ENCODE assay signal across 8 mouse cellular contexts in genomic region chr4:137047840-137048549, GRCm38 (mm10). TPM values are rescaled to one million over a fixed set of nuclear protein-coding genes. Genes with fewer than 3 reads are reported as not detected.
DNase-seq lines count a peak whose midpoint lies in the region; ATAC-seq lines count a peak whose summit lies in the region.

No protein-coding gene starts in this region.

- peak overlapping the region; percentile 89 for H3K9ac ChIP-seq in heart, embryonic 16.5 days (ENCODE audit: low read length)
- peak overlapping the region; percentile 82 for H3K9ac ChIP-seq in forebrain, embryonic 13.5 days
- peak overlapping the region; percentile 80 for H3K9ac ChIP-seq in limb, embryonic 13.5 days
- H3K9ac ChIP-seq in neural tube, embryonic 12.5 days = peak overlapping the region; percentile 76

- ATAC-seq in heart, embryonic 16.5 days (replicated peaks; ENCODE audit: extremely low read depth, insufficient read depth, low FRiP score) = no peak
- peak; percentile 80 for ATAC-seq in forebrain, embryonic 13.5 days
- ATAC-seq in limb, embryonic 13.5 days (ENCODE audit: low FRiP score, low read depth) = peak; percentile 65
- ATAC-seq in neural tube, embryonic 12.5 days (ENCODE audit: low FRiP score, low read depth) = peak; percentile 88

- H3K4me2 ChIP-seq in heart, embryonic 16.5 days (ENCODE audit: low read depth, low read length) = peak overlapping the region; percentile 81
- H3K4me2 ChIP-seq in forebrain, embryonic 13.5 days = peak overlapping the region; percentile 79
- H3K4me2 ChIP-seq in limb, embryonic 13.5 days (replicated peaks) = peak overlapping the region; percentile 74
- peak overlapping the region; percentile 79 for H3K4me2 ChIP-seq in neural tube, embryonic 12.5 days (replicated peaks)

- intact Hi-C loops in left cerebral cortex, postnatal 25 days (cut with DNase I) = loop anchor here (5.0 kb wide), 1 partner anchor 51 kb away; no protein-coding TSS in a partner anchor

- H3K9me3 ChIP-seq in heart, embryonic 16.5 days (replicated peaks; ENCODE audit: control insufficient read depth, low read length) = peaks cover 8% of the 10 kb centered on the region
- no peaks in the 10 kb centered on the region; the same call in 1 of the 2 replicates for H3K9me3 ChIP-seq in forebrain, embryonic 13.5 days (replicated peaks)
- H3K9me3 ChIP-seq in limb, embryonic 13.5 days = peaks cover 12% of the 10 kb centered on the region
- 0 out of 2 replicates have a peak, but pooled peaks cover 6% of the 10 kb centered on the region for H3K9me3 ChIP-seq in neural tube, embryonic 12.5 days

- peaks cover 23% of the 10 kb centered on the region for H3K4me1 ChIP-seq in heart, embryonic 16.5 days (ENCODE audit: control insufficient read depth, insufficient read depth, low read length)
- peaks cover 25% of the 10 kb centered on the region for H3K4me1 ChIP-seq in forebrain, embryonic 13.5 days
- peaks cover 27% of the 10 kb centered on the region for H3K4me1 ChIP-seq in limb, embryonic 13.5 days
- H3K4me1 ChIP-seq in neural tube, embryonic 12.5 days = peaks cover 11% of the 10 kb centered on the region

- no peak for DNase-seq in heart, adult 18-20 months
- peak; percentile 31 for DNase-seq in NIH3T3 (ENCODE audit: low read depth)
- DNase-seq in gastrocnemius, adult 18-20 months (ENCODE audit: low spot score) = no peak
- no peak for DNase-seq in left cerebral cortex, postnatal 25 days (ENCODE audit: low spot score in 2 of 2)

- WGBS in heart, embryonic 16.5 days = under 1% methylated on average over 50 of the region's 52 CpGs
- under 1% methylated on average over 52 of the region's 52 CpGs for WGBS in forebrain, embryonic 13.5 days
- WGBS in limb, embryonic 13.5 days = under 1% methylated on average over 52 of the region's 52 CpGs
- whole genome bisulfite sequencing in neural tube, embryonic 12.5 days = under 1% methylated on average over 52 of the region's 52 CpGs

- peak overlapping the region; percentile 77 for H3K4me3 ChIP-seq in heart, embryonic 16.5 days (ENCODE audit: low read length)
- peak overlapping the region; percentile 78 for H3K4me3 ChIP-seq in forebrain, embryonic 13.5 days
- peak overlapping the region; percentile 81 for H3K4me3 ChIP-seq in limb, embryonic 13.5 days
- peak overlapping the region; percentile 64 for H3K4me3 ChIP-seq in neural tube, embryonic 12.5 days

- no peaks in the 10 kb centered on the region for H3K36me3 ChIP-seq in heart, embryonic 16.5 days (ENCODE audit: control insufficient read depth, insufficient read depth)
- H3K36me3 ChIP-seq in forebrain, embryonic 13.5 days (ENCODE audit: poor library complexity, severe bottlenecking) = no peaks in the 10 kb centered on the region
- H3K36me3 ChIP-seq in limb, embryonic 13.5 days = no peaks in the 10 kb centered on the region
- H3K36me3 ChIP-seq in neural tube, embryonic 12.5 days = no peaks in the 10 kb centered on the region

- H3K27me3 ChIP-seq in heart, embryonic 16.5 days (ENCODE audit: control insufficient read depth, insufficient read depth, low read length) = peaks cover 12% of the 10 kb centered on the region; the same call in 1 of the 2 replicates
- H3K27me3 ChIP-seq in forebrain, embryonic 13.5 days = peaks cover 36% of the 10 kb centered on the region
- peaks cover 34% of the 10 kb centered on the region for H3K27me3 ChIP-seq in limb, embryonic 13.5 days
- peaks cover 20% of the 10 kb centered on the region for H3K27me3 ChIP-seq in neural tube, embryonic 12.5 days (replicated peaks)

- peak overlapping the region; percentile 74 for H3K27ac ChIP-seq in heart, embryonic 16.5 days (ENCODE audit: low read length)
- H3K27ac ChIP-seq in forebrain, embryonic 13.5 days = peak overlapping the region; percentile 80
- peak overlapping the region; percentile 48; the same call in 1 of the 2 replicates for H3K27ac ChIP-seq in limb, embryonic 13.5 days
- peak overlapping the region; percentile 38; the same call in 1 of the 2 replicates for H3K27ac ChIP-seq in neural tube, embryonic 12.5 days

RNA-seq across cellular contexts. Expression of gene Zbtb40, which starts 0.6 kb away (rescaled TPM):
- 3.0 and 3.1 TPM in 2 replicates for polyA plus RNA-seq in heart, embryonic 16.5 days (2015; fragmentation: Nextera tagmentation; extraction: Ambion mirVana)
- 1 to 10 TPM; 6.9 to 7.4 TPM for total RNA-seq in heart, adult 18-20 months (2021)
- 4.8 and 5.0 TPM in 2 replicates for polyA plus RNA-seq in forebrain, embryonic 13.5 days (2015; fragmentation: Nextera tagmentation; extraction: Ambion mirVana)
- 3.9 and 5.0 TPM in 2 replicates for polyA plus RNA-seq in limb, embryonic 13.5 days (2015; fragmentation: Nextera tagmentation; extraction: Ambion mirVana)
- polyA plus RNA-seq in neural tube, embryonic 12.5 days (2016; fragmentation: Nextera tagmentation; extraction: Ambion mirVana) = 5.5 and 6.3 TPM in 2 replicates
- 1 to 10 TPM; 7.9 to 8.1 TPM for total RNA-seq in gastrocnemius, adult 18-20 months (2021)
- 10 to 100 TPM; 13.8 to 15.1 TPM for total RNA-seq in left cerebral cortex, postnatal 25 days (2021)
